Mouse (Mus musculus): ENCODE measurements around the gene Gm4881. TPM values are rescaled to one million over a fixed set of nuclear protein-coding genes. Genes with fewer than 3 reads are reported as not detected.

Gene Gm4881
- polyA plus RNA-seq, 1 experiment = not detected

DNA sequence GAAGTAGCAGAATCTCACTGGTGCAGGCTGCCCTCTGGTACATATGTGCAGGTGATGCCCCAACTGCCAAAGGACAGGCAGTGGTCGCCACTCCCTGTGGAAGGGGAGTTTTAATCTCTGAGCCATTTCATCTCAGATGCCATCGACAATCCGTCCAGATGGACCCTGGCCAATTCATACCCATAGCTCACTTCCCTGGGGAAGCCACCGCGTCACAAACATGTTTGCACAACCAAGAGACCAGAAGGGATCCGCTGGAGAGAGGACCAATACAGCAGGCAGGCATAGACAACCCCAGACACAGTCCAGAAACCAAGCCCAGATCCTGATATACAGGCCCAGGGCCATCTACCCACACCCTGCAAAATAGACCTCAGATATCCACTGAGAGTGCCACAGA is 13.8 kb downstream of the Gm4881 start:
- Histone ChIP-seq H3K4me3 (ENCODE audit: insufficient read depth, poor library complexity, severe bottlenecking) (no peak overlapping the region), H3K27me3 (ENCODE audit: control insufficient read depth, insufficient read depth, insufficient read length) (peaks cover 59% of the 10 kb centered on the region), H3K36me3 (ENCODE audit: control insufficient read depth, insufficient read depth) (peaks cover 8% of the 10 kb centered on the region), H3K79me3 (ENCODE audit: low read depth) (no peaks in the 10 kb centered on the region), H3K79me2 (ENCODE audit: control insufficient read depth, insufficient read depth) (no peaks in the 10 kb centered on the region), H3ac (ENCODE audit: control insufficient read depth, insufficient read length, low read depth) (no peak overlapping the region)
- TF ChIP-seq MYOD1 (IDR thresholded peaks at IDR 0.05; ENCODE audit: control insufficient read depth, insufficient read length, low read depth) (no peak), FOSL1 (IDR thresholded peaks at IDR 0.05; ENCODE audit: insufficient read depth, low read length, poor library complexity, severe bottlenecking) (no peak), MYOG (IDR thresholded peaks at IDR 0.05; ENCODE audit: control insufficient read depth, extremely low read depth, insufficient read length) (no peak), CEBPB (IDR thresholded peaks at IDR 0.05; ENCODE audit: low read depth) (no peak), USF1 (IDR thresholded peaks at IDR 0.05; ENCODE audit: low read depth) (no peak)

DNA sequence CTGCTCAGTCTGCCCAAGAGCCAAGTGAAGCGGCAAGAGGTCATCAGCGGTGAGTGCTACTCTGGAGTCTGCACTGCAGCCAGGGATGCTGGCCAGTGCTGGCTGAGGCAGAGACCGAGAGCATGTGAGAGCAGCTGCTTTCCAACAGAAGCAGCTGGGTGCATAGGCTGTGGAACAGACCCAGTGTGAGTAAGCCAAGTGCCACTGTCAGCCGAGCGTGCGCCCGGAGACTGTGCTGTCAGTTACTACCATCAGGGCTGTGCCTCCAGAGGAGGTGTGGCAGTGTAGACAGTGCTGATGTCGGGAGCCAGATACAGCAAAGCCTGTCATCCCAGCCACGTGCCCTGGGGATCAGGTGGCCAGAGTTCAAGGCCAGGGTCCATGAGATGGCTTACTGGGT is 24.6 kb downstream of the Gm4881 start:
- TF ChIP-seq USF1 (IDR thresholded peaks at IDR 0.05; ENCODE audit: low read depth) (no peak), FOSL1 (IDR thresholded peaks at IDR 0.05; ENCODE audit: insufficient read depth, low read length, poor library complexity, severe bottlenecking) (no peak), CEBPB (IDR thresholded peaks at IDR 0.05; ENCODE audit: low read depth) (no peak), MYOG (IDR thresholded peaks at IDR 0.05; ENCODE audit: control insufficient read depth, extremely low read depth, insufficient read length) (no peak), CTCF (IDR thresholded peaks at IDR 0.05; ENCODE audit: control insufficient read depth, insufficient read depth, insufficient read length) (no peak), MYOD1 (IDR thresholded peaks at IDR 0.05; ENCODE audit: control insufficient read depth, insufficient read length, low read depth) (no peak), MAX (IDR thresholded peaks at IDR 0.05) (no peak)
- Histone ChIP-seq H3K27me3 (ENCODE audit: control insufficient read depth, insufficient read depth, insufficient read length) (no peaks in the 10 kb centered on the region), H3K79me3 (ENCODE audit: low read depth) (no peaks in the 10 kb centered on the region), H3K4me3 (ENCODE audit: insufficient read depth, poor library complexity, severe bottlenecking) (no peak overlapping the region), H3K36me3 (ENCODE audit: control insufficient read depth, insufficient read depth) (peaks cover 27% of the 10 kb centered on the region), H3ac (ENCODE audit: control insufficient read depth, insufficient read length, low read depth) (no peak overlapping the region), H3K79me2 (ENCODE audit: control insufficient read depth, insufficient read depth) (no peaks in the 10 kb centered on the region)

DNA sequence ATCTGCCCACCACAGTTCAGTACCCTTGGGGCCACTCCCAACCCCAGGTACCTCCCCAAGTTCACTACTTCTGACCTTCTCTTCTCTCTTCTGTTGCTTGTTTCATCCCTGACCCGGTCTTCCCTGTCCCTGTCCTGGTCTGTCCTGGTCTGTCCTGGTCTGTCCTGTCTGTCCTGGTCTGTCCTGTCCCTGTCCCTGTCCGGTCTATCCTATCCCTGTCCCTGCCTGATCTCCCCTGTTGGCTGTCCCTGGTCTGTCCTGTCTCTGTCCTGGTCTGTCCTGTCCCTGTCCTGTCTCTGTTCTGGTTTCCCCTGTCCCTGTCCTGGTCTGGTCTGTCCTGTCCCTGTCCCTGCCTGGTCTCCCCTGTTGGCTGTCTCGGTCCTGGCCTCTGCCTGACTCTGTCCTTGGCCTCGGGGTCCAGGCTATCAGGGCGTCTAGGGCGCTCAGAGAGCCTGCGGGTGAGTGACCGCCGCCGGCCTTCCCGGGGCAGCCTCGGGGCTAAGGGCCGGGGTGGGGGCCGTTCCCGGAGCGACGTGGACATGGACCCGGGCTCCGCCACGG is 25.5 kb downstream of the Gm4881 start:
- no peak overlapping the region for H3ac ChIP-seq (ENCODE audit: control insufficient read depth, insufficient read length, low read depth)
- H3K79me3 ChIP-seq (ENCODE audit: low read depth) = no peaks in the 10 kb centered on the region
- H3K4me3 ChIP-seq (ENCODE audit: insufficient read depth, poor library complexity, severe bottlenecking) = no peak overlapping the region
- H3K79me2 ChIP-seq (ENCODE audit: control insufficient read depth, insufficient read depth) = no peaks in the 10 kb centered on the region
- H3K27me3 ChIP-seq (ENCODE audit: control insufficient read depth, insufficient read depth, insufficient read length) = no peaks in the 10 kb centered on the region
- TF ChIP-seq MAX (IDR thresholded peaks at IDR 0.05) (no peak), USF1 (IDR thresholded peaks at IDR 0.05; ENCODE audit: low read depth) (no peak), MYOD1 (IDR thresholded peaks at IDR 0.05; ENCODE audit: control insufficient read depth, insufficient read length, low read depth) (no peak), CTCF (IDR thresholded peaks at IDR 0.05; ENCODE audit: control insufficient read depth, insufficient read depth, insufficient read length) (no peak)
- H3K36me3 ChIP-seq (ENCODE audit: control insufficient read depth, insufficient read depth) = peaks cover 20% of the 10 kb centered on the region

- Histone ChIP-seq H3K79me3 (ENCODE audit: low read depth) (no peaks in the 10 kb centered on the region), H3ac (ENCODE audit: control insufficient read depth, insufficient read length, low read depth) (no peak overlapping the region), H3K27me3 (ENCODE audit: control insufficient read depth, insufficient read depth, insufficient read length) (no peaks in the 10 kb centered on the region), H3K79me2 (ENCODE audit: control insufficient read depth, insufficient read depth) (no peaks in the 10 kb centered on the region), H3K36me3 (ENCODE audit: control insufficient read depth, insufficient read depth) (peaks cover 15% of the 10 kb centered on the region), H3K4me3 (ENCODE audit: insufficient read depth, poor library complexity, severe bottlenecking) (no peak overlapping the region)
- TF ChIP-seq MYOG (IDR thresholded peaks at IDR 0.05; ENCODE audit: control insufficient read depth, extremely low read depth, insufficient read length) = no peak
- TF ChIP-seq USF1 (IDR thresholded peaks at IDR 0.05; ENCODE audit: low read depth) = no peak
- no peak for TF ChIP-seq MAX (IDR thresholded peaks at IDR 0.05)
- no peak for TF ChIP-seq MYOD1 (IDR thresholded peaks at IDR 0.05; ENCODE audit: control insufficient read depth, insufficient read length, low read depth)
- TF ChIP-seq FOSL1 (IDR thresholded peaks at IDR 0.05; ENCODE audit: insufficient read depth, low read length, poor library complexity, severe bottlenecking) = no peak
- TF ChIP-seq CTCF (IDR thresholded peaks at IDR 0.05; ENCODE audit: control insufficient read depth, insufficient read depth, insufficient read length) = no peak
- TF ChIP-seq CEBPB (IDR thresholded peaks at IDR 0.05; ENCODE audit: low read depth) = no peak
These were observed 31.8 kb downstream of the Gm4881 start for GRCm38 (mm10) chr7:24912480-24912879.

DNA sequence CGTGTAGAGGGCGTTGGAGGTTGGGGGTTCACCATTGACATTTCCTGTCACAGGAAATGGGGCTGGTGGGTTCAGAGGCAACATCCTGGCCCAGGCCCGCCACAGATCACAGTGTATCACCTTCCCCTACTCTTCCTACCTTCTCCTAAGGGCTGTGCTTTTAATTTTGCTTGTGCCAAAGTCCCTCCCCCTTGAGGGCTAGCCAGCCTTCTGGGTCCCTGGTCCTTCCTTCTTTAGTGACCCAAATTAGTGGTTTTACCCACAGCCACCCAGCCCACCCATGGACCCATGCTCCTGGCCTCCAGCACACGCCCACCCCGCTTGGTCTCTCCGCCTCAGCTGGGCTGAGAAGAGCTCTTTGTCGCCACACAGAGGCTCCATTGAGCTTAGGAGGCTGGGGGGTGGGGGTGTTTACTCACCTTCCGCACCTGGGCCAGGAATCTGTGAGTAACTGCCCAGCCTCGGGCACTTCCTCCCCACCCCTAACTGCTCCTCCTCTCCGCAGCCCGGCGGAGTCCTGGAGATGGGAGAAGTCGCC is 37.0 kb downstream of the Gm4881 start:
- peaks cover 12% of the 10 kb centered on the region for H3K79me3 ChIP-seq (ENCODE audit: low read depth)
- H3K27me3 ChIP-seq (ENCODE audit: control insufficient read depth, insufficient read depth, insufficient read length) = no peaks in the 10 kb centered on the region
- no peak overlapping the region for H3K4me3 ChIP-seq (ENCODE audit: insufficient read depth, poor library complexity, severe bottlenecking)
- peaks cover 9% of the 10 kb centered on the region for H3K36me3 ChIP-seq (ENCODE audit: control insufficient read depth, insufficient read depth)
- TF ChIP-seq MYOG (IDR thresholded peaks at IDR 0.05; ENCODE audit: control insufficient read depth, extremely low read depth, insufficient read length) (no peak), MYOD1 (IDR thresholded peaks at IDR 0.05; ENCODE audit: control insufficient read depth, insufficient read length, low read depth) (no peak), CEBPB (IDR thresholded peaks at IDR 0.05; ENCODE audit: low read depth) (no peak), FOSL1 (IDR thresholded peaks at IDR 0.05; ENCODE audit: insufficient read depth, low read length, poor library complexity, severe bottlenecking) (no peak), USF1 (IDR thresholded peaks at IDR 0.05; ENCODE audit: low read depth) (no peak)
- peaks cover 30% of the 10 kb centered on the region for H3K79me2 ChIP-seq (ENCODE audit: control insufficient read depth, insufficient read depth)
- H3ac ChIP-seq (ENCODE audit: control insufficient read depth, insufficient read length, low read depth) = no peak overlapping the region

GRCm38 (mm10) chr7:24906551-24906950 is 37.7 kb downstream of the Gm4881 start:
- H3K36me3 ChIP-seq (ENCODE audit: control insufficient read depth, insufficient read depth) = peaks cover 7% of the 10 kb centered on the region
- H3K4me3 ChIP-seq (ENCODE audit: insufficient read depth, poor library complexity, severe bottlenecking) = no peak overlapping the region
- H3ac ChIP-seq (ENCODE audit: control insufficient read depth, insufficient read length, low read depth) = no peak overlapping the region
- H3K79me3 ChIP-seq (ENCODE audit: low read depth) = peaks cover 12% of the 10 kb centered on the region
- peaks cover 30% of the 10 kb centered on the region for H3K79me2 ChIP-seq (ENCODE audit: control insufficient read depth, insufficient read depth)
- no peaks in the 10 kb centered on the region for H3K27me3 ChIP-seq (ENCODE audit: control insufficient read depth, insufficient read depth, insufficient read length)
- TF ChIP-seq MYOD1 (IDR thresholded peaks at IDR 0.05; ENCODE audit: control insufficient read depth, insufficient read length, low read depth) = no peak
- TF ChIP-seq FOSL1 (IDR thresholded peaks at IDR 0.05; ENCODE audit: insufficient read depth, low read length, poor library complexity, severe bottlenecking) = no peak
- TF ChIP-seq MYOG (IDR thresholded peaks at IDR 0.05; ENCODE audit: control insufficient read depth, extremely low read depth, insufficient read length) = no peak
- TF ChIP-seq USF1 (IDR thresholded peaks at IDR 0.05; ENCODE audit: low read depth) = no peak
- TF ChIP-seq CTCF (IDR thresholded peaks at IDR 0.05; ENCODE audit: control insufficient read depth, insufficient read depth, insufficient read length) = no peak
- no peak for TF ChIP-seq CEBPB (IDR thresholded peaks at IDR 0.05; ENCODE audit: low read depth)
- TF ChIP-seq MAX (IDR thresholded peaks at IDR 0.05) = no peak
